Mouse (Mus musculus): Measurements from ENCODE around the gene Slc38a10. TPM values are rescaled to one million over a fixed set of nuclear protein-coding genes. Genes with fewer than 3 reads are reported as not detected.

Slc38a10 gene
- polyA plus RNA-seq, 1 experiment from 2014 or later, result 83.9 TPM

DNA sequence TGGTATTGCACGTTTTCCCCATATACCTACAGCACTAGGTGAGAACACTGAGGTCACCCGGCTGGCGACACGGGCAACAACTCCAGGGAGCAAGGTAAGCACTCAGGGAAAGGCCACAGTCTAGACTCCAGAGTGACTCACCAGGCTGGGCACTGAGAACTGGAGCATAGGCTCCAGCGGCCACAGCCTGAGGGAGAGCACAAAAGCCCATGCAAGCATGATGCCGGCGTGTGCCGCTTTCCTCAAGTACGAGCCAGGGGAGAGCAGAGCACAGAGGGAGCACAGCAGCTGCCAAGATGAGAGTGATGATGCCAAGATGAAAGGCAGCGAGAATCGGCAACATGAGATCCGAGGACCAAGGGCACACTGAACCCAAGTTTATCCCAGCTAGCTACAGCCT is 29.0 kb downstream of the Slc38a10 start:
- ATAC-seq (ENCODE audit: insufficient read depth) (no peak), DNase-seq (no peak)
- no peak overlapping the region for H3K4me3 ChIP-seq (ENCODE audit: low read depth, low read length)
- H3K27me3 ChIP-seq (ENCODE audit: insufficient read depth, low read length), result no peaks in the 10 kb centered on the region
- H3K27ac ChIP-seq (ENCODE audit: low read depth), result no peak overlapping the region
- no peak overlapping the region for H3K4me2 ChIP-seq
- 81% methylated on average over 12 of the region's 12 CpGs for WGBS
- H3K4me1 ChIP-seq (ENCODE audit: insufficient read depth), result no peaks in the 10 kb centered on the region
- TF ChIP-seq CTCF (IDR thresholded peaks at IDR 0.05; ENCODE audit: low read depth), result no peak
- no peaks in the 10 kb centered on the region for H3K9me3 ChIP-seq (ENCODE audit: low read depth, low read length)
- no peak overlapping the region for H3K9ac ChIP-seq
- H3K36me3 ChIP-seq (ENCODE audit: insufficient read depth), result peaks cover 43% of the 10 kb centered on the region

DNA sequence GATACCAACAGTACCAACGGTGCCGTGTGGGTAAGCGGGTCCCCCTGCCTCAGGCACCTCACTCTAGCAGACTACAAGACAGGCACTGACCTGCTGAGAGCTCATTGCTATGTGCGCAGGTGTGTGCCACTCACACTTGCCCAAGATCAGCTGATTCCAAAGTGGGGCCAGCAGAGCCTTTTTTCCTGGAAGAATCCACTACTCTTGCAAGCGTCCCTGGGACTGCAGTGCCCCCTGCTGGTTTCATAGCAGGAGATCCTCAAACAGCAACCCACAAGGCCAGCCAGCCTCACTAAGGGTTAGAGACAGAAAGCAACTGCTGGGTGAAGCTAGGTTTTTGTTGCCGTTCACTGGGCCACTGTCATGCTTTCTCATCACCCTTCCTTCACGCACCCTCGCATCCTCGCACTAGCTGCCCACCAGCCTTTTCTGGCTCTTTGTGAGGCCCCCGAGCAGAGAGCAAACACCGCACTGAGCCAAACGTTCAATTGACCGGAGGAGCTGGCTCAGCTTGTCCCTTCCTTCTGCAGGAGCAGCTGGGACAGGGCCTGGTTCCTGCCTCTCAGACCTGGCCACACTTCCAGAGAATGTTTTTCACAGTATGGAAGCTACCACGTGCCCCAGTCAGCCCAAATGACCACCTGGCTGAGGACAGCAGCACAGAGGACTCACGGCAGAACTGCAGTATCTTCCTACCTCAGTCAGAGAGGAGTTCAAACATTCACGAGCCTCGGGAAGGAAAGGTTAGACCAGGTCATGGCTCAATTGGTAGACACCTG is 30.3 kb downstream of the Slc38a10 start:
- no peak overlapping the region for H3K4me3 ChIP-seq (ENCODE audit: low read depth, low read length)
- ATAC-seq (ENCODE audit: insufficient read depth) (no peak), DNase-seq (peak; percentile 80)
- H3K9ac ChIP-seq, result no peak overlapping the region
- no peak overlapping the region for H3K4me2 ChIP-seq
- H3K27ac ChIP-seq (ENCODE audit: low read depth), result no peak overlapping the region
- H3K27me3 ChIP-seq (ENCODE audit: insufficient read depth, low read length), result no peaks in the 10 kb centered on the region
- peaks cover 45% of the 10 kb centered on the region for H3K36me3 ChIP-seq (ENCODE audit: insufficient read depth)
- TF ChIP-seq CTCF (IDR thresholded peaks at IDR 0.05; ENCODE audit: low read depth), result peak; percentile 77
- 76% methylated on average over 17 of the region's 17 CpGs for WGBS
- no peaks in the 10 kb centered on the region for H3K9me3 ChIP-seq (ENCODE audit: low read depth, low read length)
- no peaks in the 10 kb centered on the region for H3K4me1 ChIP-seq (ENCODE audit: insufficient read depth)

DNA sequence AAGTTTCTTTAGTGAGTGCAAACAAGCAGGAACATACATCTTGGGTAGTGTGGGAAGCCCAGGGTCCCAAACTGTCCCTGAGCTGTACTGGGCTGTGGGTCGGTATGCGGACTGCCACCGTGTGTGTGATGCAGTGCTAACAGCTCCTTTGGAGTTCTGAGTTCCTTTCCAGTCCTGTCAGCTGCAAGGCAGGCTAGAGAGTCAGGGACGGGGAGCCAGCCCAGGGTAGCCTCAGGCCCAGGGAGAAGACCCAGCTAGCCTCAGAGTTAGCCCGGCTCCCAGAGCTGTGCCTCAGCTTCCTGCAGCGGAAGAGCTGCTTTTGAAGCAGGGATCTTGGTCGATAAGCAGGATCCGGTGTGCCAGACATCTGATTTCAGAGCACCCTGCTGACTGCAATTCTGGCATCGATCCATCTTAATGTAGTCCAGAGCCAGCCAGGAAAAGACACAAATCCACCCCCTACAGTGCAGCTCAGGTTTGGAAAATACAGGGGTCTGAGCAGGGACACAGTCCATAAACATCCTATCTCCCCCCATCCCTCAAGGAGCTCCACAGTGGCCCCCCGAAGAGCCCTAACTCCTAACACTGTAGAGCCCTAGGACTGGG is 31.1 kb downstream of the Slc38a10 start:
- Histone ChIP-seq H3K9ac (no peak overlapping the region; the same call in 1 of the 2 replicates), H3K27ac (ENCODE audit: low read depth) (no peak overlapping the region), H3K4me2 (no peak overlapping the region), H3K4me3 (ENCODE audit: low read depth, low read length) (no peak overlapping the region), H3K4me1 (ENCODE audit: insufficient read depth) (no peaks in the 10 kb centered on the region), H3K36me3 (ENCODE audit: insufficient read depth) (peaks cover 48% of the 10 kb centered on the region), H3K9me3 (ENCODE audit: low read depth, low read length) (no peaks in the 10 kb centered on the region), H3K27me3 (ENCODE audit: insufficient read depth, low read length) (no peaks in the 10 kb centered on the region)
- WGBS, result 79% methylated on average over 10 of the region's 10 CpGs
- DNase-seq, result no peak
- no peak for ATAC-seq (ENCODE audit: insufficient read depth)
- TF ChIP-seq CTCF (IDR thresholded peaks at IDR 0.05; ENCODE audit: low read depth), result no peak

DNA sequence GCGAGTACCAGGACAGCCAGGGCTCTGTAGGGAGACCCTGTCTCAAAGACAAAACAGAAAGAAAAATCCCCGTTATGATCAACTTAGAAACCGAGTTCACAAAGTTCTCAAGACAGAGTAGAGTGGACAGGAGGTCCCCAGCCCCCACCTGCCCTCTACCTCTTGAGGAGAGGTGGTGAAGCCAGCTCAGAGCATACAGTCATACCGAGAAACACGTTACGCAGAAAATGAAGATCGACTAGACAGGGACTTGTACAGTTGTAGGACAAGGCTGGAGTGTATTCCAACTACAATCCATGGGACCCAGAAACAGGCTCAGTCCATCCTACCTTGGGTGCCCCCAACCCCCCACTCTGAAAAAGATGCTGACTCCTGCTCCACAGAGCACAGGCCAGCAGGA is 32.0 kb downstream of the Slc38a10 start:
- Histone ChIP-seq H3K27me3 (ENCODE audit: insufficient read depth, low read length) (no peaks in the 10 kb centered on the region), H3K4me1 (ENCODE audit: insufficient read depth) (no peaks in the 10 kb centered on the region), H3K4me2 (no peak overlapping the region), H3K4me3 (ENCODE audit: low read depth, low read length) (no peak overlapping the region), H3K9me3 (ENCODE audit: low read depth, low read length) (no peaks in the 10 kb centered on the region), H3K9ac (no peak overlapping the region), H3K27ac (ENCODE audit: low read depth) (no peak overlapping the region), H3K36me3 (ENCODE audit: insufficient read depth) (peaks cover 53% of the 10 kb centered on the region)
- ATAC-seq (ENCODE audit: insufficient read depth), result no peak
- no peak for TF ChIP-seq CTCF (IDR thresholded peaks at IDR 0.05; ENCODE audit: low read depth)
- DNase-seq, result no peak
- 92% methylated on average over 7 of the region's 7 CpGs for WGBS

DNA sequence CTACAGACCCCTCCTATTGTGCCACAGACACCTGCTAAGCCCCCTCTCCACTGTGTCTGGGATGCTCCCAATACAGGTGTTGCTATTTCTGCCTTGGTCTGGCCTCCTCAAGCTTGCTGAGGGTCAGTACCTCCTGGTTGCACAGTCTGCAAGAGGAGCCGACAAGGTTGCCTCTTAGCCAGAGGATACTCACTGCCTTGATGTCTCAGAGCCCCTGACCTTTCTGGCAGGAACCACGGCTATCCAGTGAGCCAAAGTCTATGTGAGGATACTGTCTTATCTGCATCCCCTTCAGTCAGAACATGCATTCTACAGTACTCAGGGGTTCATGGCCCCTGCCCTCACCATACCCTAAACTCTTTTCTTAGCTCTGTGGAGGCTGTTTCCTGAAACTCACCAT is 33.5 kb downstream of the Slc38a10 start:
- H3K4me3 ChIP-seq (ENCODE audit: low read depth, low read length), result no peak overlapping the region
- no peak overlapping the region for H3K9ac ChIP-seq
- WGBS, result 79% methylated on average over 2 of the region's 2 CpGs
- ATAC-seq (ENCODE audit: insufficient read depth), result no peak
- H3K27me3 ChIP-seq (ENCODE audit: insufficient read depth, low read length), result no peaks in the 10 kb centered on the region
- H3K36me3 ChIP-seq (ENCODE audit: insufficient read depth), result peaks cover 53% of the 10 kb centered on the region
- no peaks in the 10 kb centered on the region for H3K9me3 ChIP-seq (ENCODE audit: low read depth, low read length)
- no peak overlapping the region for H3K4me2 ChIP-seq
- no peaks in the 10 kb centered on the region for H3K4me1 ChIP-seq (ENCODE audit: insufficient read depth)
- no peak for TF ChIP-seq CTCF (IDR thresholded peaks at IDR 0.05; ENCODE audit: low read depth)
- no peak overlapping the region for H3K27ac ChIP-seq (ENCODE audit: low read depth)
- no peak for DNase-seq

DNA sequence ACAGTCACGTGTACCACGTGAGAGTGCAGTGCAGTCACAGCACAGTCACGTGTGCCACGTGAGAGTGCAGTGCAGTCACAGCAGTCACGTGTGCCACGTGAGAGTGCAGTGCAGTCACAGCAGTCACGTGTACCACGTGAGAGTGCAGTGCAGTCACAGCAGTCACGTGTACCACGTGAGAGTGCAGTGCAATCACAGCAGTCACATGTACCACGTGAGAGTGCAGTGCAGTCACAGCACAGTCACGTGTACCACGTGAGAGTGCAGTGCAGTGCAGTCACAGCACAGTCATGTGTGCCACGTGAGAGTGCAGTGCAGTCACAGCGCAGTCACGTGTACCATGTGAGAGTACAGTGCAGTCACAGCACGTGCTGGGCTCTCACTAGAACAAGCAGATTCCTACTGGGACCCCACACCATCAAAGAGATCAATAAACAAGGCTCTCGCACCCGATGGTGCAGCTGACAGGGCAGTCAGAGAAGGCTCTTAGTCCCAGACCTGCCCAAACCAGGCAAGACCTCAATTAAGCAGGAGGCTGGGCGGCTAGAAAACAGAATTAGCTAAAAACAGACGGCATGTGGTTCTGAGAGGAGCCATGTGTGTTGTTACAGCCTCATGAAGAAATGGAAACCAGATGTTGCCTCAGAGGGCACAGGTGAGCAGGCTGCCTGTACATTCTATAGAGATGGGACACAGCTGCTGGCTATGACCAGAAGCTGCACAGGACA is 36.5 kb downstream of the Slc38a10 start:
- no peaks in the 10 kb centered on the region for H3K27me3 ChIP-seq (ENCODE audit: insufficient read depth, low read length)
- 91% methylated on average over 21 of the region's 21 CpGs for WGBS
- no peaks in the 10 kb centered on the region for H3K9me3 ChIP-seq (ENCODE audit: low read depth, low read length)
- H3K36me3 ChIP-seq (ENCODE audit: insufficient read depth), result peaks cover 43% of the 10 kb centered on the region
- H3K4me2 ChIP-seq, result no peak overlapping the region
- no peak for DNase-seq
- TF ChIP-seq CTCF (IDR thresholded peaks at IDR 0.05; ENCODE audit: low read depth), result no peak
- no peak overlapping the region for H3K4me3 ChIP-seq (ENCODE audit: low read depth, low read length)
- no peak overlapping the region for H3K27ac ChIP-seq (ENCODE audit: low read depth)
- no peak overlapping the region for H3K9ac ChIP-seq
- no peak for ATAC-seq (ENCODE audit: insufficient read depth)
- H3K4me1 ChIP-seq (ENCODE audit: insufficient read depth), result no peaks in the 10 kb centered on the region

DNA sequence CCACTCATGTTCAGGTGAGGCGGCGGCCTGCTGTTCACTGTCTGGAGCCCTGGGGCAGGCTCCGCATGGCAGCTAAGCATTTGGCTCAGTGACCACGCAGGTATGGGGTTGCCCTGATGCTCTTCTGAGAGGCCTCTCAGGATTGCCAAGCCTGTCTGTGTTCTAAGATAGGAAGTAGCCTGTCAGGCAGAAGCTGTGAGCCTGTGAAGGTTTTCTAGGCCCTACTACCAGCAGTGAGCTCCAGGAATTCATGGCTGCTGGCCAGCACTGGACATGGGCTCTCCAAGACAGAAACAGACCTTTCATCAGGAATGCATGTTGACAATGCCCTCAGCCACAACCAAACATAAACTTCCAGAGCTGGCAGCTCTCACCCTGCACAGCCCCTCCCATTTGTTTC is 39.0 kb downstream of the Slc38a10 start:
- no peak overlapping the region for H3K4me2 ChIP-seq
- no peaks in the 10 kb centered on the region for H3K4me1 ChIP-seq (ENCODE audit: insufficient read depth)
- H3K9ac ChIP-seq, result no peak overlapping the region
- no peaks in the 10 kb centered on the region for H3K27me3 ChIP-seq (ENCODE audit: insufficient read depth, low read length)
- TF ChIP-seq CTCF (IDR thresholded peaks at IDR 0.05; ENCODE audit: low read depth), result no peak
- H3K36me3 ChIP-seq (ENCODE audit: insufficient read depth), result peaks cover 45% of the 10 kb centered on the region
- H3K27ac ChIP-seq (ENCODE audit: low read depth), result no peak overlapping the region; the same call in 1 of the 2 replicates
- WGBS, result 84% methylated on average over 4 of the region's 4 CpGs
- ATAC-seq (ENCODE audit: insufficient read depth) (no peak), DNase-seq (peak; percentile 35)
- no peak overlapping the region for H3K4me3 ChIP-seq (ENCODE audit: low read depth, low read length)
- no peaks in the 10 kb centered on the region for H3K9me3 ChIP-seq (ENCODE audit: low read depth, low read length)

Data from lung, embryonic 14.5 days (tissue).